Mouse (Mus musculus) gastrocnemius, adult 18-20 months (tissue): ENCODE data around the gene Slc5a2. TPM values are rescaled to one million over a fixed set of nuclear protein-coding genes. Genes with fewer than 3 reads are reported as not detected.

Experiments used
- DNase-seq: peaks from one replicate; pipeline ENCODE4 v3.0.0; 2021; ENCODE audit warnings: low spot score
- total RNA-seq, 2 experiments: library from RNA; stranded (reverse); gene quantifications; 2 replicates each; pipeline ENCODE4 v1.2.3; 2021

Gene Slc5a2
- total RNA-seq, 2 experiments from 2014 or later, result 0.39 TPM; not detected in 1

- no peak for DNase-seq
Observed at GRCm38 (mm10) chr7:128249998-128250397, 15.5 kb upstream of the Slc5a2 start.

DNA sequence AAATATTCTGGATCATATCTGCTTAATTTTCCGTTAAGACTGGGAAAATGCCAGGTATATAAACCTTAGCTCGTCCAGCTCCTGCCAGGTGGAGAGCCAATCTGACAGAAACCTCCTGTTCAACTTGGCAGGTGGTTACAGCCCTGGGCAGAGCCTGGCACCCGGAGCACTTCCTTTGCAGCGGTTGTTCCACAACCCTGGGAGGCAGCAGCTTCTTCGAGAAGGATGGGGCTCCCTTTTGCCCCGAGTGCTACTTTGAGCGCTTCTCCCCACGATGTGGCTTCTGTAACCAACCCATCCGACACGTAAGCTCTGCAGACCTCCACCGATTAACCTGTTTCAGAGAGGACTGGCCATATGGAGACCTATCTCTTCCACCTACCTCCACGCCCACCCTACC is 13.5 kb upstream of the Slc5a2 start:
- DNase-seq, result no peak

GRCm38 (mm10) chr7:128252609-128253008 is 12.8 kb upstream of the Slc5a2 start:
- DNase-seq, result no peak

DNA sequence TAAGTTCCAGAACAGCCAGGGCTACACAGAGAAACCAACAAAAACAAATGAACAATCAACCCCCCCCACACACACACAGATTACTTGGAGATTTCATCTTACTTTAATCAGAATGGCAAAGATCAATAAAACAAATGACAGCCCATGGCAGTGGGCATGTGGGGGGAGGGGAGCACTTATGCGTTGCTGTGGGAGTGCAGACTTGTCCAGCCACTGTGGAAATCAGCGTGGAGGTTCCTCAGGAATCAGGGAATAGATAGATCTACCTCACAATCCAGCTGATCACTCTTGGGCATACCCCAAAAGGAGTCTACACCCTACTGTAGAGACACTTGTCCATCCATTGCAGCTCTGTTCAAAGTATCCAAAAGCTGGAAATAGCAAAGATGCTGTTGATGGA is 10.5 kb upstream of the Slc5a2 start:
- DNase-seq, result no peak

DNA sequence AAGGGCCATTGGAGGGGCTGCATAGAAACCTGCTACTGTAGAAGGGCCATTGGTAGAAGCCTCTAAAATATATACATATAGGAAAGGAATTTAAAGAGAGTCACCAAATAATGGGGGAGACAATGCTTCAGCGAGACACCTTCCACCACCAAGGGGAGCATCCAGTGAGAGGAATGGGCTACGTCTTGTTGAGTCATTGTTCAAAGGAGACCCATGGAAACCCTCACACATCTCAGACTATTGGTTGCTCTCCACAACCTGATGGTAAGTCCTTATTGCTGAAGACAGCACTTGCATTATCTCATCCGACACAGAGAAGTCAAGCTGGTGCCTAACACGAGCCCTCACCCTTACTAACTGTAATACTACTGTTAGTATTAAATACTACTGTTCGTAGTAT is 9.7 kb upstream of the Slc5a2 start:
- no peak for DNase-seq

- DNase-seq, result no peak
Observed at GRCm38 (mm10) chr7:128256783-128257334, 8.6 kb upstream of the Slc5a2 start.

GRCm38 (mm10) chr7:128266056-128266455 is 599 bp downstream of the Slc5a2 start:
- DNase-seq, result no peak

GRCm38 (mm10) chr7:128267391-128267790 is 1.9 kb downstream of the Slc5a2 start:
- DNase-seq, result no peak

DNA sequence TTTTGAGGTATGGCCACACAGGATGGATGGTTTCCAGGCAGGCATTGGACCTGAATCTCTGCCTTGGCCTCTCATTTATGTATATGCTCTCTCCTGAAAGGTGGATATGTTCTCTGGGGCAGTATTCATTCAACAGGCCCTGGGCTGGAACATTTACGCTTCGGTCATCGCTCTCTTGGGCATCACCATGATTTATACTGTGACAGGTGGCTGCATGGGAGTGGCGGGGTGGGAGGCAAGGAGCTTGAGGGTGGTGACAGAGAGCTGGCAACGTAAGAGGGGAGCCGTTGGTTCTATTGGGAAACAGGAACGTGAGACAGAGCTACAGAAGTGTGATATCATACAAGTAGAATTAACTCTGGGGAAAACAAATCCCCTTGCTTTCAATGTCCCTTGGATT is 2.4 kb downstream of the Slc5a2 start:
- DNase-seq, result peak; percentile 42

DNA sequence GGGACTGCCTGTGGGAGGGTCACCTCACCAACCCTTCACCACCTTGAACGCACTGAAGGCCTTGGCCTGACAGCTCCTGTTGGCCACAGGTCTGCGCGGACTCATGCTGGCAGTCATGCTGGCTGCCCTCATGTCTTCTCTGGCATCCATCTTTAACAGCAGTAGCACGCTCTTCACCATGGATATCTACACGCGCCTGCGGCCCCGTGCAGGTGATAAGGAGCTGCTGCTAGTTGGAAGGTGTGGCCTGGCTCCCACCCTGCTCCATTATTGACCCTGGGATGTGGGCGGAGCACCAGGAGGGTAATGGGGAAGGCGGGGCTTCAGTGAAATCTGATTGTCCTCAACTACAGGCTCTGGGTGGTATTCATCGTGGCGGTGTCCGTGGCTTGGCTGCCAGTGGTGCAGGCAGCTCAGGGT is 5.0 kb downstream of the Slc5a2 start:
- DNase-seq, result no peak

DNA sequence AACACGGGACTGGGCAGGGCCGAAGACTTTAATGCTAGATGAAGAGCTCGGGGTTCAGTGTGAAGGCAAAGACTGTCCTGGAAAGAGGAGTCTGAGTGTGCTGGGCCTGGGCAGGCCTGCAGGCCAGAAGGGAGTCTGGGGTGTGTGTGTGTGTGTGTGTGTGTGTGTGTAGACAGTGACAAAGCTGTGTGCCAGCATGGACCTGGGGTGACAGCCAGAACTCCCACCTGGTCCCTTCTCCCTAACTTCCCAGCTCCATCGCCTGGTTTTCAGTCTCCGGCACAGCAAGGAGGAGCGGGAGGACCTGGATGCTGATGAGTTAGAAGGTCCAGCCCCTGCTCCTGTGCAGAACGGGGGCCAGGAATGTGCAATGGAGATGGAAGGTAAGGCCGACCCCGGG is 6.0 kb downstream of the Slc5a2 start:
- DNase-seq, result no peak

DNA sequence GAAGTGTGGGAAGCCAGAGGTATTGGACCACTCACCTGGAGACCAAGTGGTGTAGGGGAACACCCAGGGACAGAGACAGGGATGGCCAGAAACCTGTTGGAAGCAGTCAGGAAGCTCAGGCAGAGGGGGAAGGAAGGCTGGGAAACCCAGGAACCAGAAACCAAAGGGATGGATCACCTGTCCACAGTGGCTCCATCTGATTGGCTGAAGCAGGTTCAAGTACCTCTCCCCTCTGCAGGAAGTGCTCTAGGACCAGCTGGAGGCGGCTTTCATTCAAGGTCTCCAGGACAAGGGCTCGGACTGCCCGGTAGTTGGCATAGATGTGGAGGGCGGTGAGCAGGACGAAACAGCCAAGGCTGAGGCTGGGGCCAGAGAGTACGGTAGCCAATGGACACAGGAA is 10.6 kb downstream of the Slc5a2 start:
- DNase-seq, result no peak

DNA sequence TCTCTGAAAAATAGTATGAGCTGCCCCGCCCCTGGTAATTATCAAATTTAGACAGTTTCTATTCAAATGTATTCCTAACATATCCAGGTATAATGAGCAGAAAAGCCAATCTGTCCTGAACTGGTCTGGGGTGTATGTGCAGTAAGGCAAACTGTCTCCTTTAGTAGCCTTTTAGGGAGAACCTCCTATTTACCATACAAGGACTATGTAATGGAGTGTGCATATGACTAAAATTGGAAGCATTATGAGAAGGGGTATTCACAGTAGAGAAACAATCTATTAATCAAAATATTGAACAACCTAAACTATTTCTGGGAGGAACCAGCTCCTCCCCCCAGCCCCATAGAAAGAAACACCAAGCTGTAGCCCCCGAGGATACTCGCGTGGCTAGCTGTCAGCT is 14.3 kb downstream of the Slc5a2 start:
- no peak for DNase-seq

DNA sequence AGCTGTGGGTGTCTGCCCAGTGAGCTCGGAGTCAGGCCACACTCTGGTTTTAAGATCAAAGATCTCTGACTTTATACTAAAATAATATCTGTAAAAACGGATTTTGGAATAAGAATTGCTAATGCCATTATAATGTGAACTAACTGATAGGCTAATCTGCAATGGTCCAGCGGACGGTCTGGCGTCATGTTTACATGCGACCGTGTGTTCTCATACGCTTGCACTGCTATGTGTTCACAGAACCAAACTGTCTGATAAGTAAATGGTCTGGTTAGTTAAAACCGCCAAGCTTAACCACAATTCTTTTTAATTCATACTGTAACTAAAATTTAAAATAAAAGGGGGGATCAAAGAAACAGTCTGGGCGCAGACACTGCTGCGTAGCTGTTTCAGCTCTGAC is 16.3 kb downstream of the Slc5a2 start:
- DNase-seq, result no peak

DNA sequence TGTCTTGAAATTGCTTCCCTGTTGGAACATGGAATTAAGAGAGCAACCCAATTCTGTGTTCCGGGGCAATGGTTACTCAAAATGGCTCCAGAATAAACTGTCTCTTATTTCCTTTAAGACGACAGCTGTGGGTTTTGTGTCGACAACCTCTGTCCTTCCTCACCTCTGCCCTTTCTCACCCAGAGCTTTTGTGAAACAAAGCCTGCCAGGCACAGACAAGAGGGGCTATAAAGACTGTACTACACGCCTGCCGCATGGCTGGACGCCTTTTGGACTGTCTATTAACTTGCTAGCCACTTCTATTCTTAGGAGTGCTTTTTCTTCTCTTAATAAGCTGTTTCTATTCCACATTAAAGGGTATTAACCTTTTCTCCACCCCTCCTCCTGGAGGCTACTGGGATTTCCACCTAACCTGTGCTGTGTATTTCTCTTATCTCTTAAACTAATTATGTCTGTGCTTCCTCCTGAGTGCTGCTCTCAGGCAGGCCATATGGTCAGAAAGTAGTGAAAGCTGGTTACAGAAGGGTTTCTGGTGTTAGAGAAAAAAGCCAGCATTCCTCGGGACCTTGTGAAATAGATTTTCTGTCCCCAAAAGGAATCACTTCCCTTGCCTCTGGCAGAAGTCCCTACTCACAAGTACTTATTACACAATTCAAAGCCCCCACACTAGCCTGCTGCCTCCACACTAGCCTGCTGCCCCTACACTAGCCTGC is 17.2 kb downstream of the Slc5a2 start:
- DNase-seq, result no peak

- no peak for DNase-seq
Observed at GRCm38 (mm10) chr7:128284047-128284446, 18.6 kb downstream of the Slc5a2 start.

DNA sequence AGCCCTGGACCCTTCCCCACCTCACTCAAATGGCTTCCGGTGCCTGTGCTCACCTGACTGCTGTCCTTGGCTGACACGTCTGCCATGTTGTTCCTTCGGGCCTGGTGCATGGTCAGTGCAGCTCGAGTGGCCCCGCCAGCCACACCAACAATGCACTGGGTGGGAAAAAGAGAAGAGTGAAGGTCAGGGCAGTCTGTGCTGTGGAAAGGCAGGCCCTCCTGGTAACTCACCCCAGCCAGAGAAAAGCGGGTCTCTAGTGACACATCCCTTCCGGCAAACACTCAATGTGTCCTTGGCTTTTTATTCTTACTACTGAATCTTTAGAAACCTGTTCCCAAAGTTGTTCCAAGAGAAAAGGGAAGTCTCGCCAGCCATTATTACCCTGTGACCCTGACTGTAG is 19.6 kb downstream of the Slc5a2 start:
- DNase-seq, result no peak

DNA sequence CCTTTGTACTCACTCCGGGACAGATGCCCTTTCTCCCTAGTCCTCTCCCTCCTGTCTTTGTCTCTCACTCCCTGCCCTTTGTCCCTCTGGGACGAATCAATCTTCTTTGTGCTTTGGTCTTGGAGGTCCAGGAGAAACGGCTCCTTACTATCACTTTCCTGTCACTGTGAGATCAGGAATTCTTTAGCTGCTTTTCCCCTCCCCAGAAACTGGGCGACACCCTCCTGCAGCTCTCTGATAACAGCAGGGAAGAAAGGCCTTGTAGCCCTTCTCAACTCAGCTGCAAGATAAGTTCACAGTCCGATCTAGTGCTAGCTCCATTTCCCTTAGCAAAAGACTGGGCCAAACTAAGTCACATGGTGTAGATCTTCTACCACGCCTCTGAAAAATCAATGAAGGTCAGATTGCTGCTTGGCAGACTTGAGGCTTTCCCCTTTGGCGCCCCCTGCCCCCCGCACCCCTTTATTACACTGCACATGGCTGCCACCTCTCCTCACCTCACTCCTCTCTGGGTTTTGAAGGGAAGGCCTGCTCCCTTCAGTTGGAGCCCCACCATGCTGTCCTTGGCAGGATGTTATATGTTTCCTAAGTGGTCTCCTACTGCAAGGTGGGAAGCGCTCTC is 23.6 kb downstream of the Slc5a2 start:
- no peak for DNase-seq

DNA sequence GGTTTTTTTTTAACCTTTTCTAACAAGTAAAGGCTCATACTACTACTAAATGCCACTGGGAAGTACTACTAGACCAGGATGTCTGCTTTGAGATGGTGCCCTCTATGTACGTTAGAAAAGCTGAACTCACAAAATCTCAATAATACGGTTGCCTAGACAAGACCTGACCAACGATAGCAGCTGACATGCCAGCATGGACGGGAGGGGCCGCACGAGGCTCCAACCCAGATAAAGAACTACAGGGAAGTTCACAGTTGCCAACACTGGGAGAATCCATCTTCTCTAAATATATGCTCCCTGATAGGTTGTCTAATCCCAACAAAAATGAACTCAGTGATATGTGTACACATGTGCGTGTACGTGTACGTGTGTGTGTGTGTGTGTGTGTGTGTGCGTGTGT is 29.3 kb downstream of the Slc5a2 start:
- no peak for DNase-seq

DNA sequence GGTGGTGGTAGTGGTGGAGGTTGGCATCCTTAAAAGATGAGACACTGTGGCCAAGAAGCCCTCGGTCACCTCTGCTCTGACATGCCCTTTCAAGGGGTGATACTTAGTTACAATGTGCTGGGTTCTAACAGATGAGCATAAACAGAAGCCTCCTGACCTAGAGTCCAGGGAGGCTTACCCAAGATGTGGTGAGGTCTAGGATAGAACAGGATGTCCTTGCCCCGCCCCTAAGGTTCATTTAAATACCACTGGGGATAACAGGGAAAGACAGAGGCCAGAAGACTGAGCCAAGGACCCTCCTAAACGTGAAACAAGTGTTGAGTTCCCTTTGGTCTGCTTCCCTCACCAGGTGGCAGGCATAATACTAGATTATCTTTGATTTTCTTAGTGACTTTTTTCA is 31.1 kb downstream of the Slc5a2 start:
- DNase-seq, result no peak

DNA sequence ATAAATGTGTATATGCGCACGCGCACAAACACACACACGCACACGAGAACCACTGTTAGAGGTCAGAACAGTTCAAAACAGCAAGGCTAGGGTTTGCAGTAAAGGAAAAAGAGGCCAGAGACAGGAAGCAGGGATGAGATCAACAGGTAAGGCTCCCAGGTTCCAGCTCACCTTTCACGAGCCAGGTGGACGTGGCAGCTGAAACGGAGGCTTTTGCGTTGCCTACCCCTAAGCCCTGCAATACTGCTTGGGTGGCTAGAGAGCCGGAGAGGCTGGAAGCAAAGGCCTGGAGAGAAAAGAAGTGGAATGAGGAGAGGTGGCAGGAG is 31.8 kb downstream of the Slc5a2 start:
- no peak for DNase-seq

DNA sequence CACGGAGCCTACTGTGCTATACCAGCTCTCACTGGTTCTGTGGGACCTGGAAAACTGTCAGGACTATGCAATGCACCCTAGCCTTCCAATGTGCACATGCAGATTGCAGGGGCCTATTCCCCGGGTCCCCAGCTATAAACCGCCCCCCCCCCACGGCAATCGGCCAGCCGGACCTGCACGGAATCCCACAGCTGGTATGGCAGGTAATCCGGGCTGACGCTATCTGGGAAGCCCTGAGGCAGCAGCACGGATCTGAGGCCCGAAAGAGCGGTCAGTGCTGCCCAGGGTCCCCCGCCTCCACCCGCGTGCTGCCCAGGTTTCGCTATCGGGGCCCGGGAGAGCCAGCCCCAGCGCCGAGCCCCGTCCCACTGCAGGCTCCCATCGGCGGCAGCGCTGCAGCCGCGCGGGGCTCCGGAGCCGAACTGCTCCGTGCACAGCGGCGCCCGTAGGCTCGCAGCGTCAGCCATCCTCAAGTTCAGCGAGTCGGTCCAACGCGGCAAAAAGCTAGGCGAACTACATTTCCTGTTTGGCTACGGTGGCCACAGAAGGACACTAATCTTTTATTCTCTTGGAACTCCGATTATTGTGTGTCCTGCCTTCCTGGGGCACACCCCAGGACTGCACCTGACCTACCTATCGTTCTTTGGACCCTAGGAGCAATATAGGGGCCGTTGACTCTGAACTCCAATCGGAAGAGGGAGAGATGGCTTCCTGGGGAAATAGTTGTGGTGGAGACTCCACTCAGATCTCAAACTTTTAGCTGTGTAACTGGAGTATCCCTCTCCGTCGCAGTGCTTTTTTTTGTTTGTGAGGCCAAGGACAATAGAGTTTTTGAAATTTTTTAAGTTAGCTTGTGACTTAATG is 32.4 kb downstream of the Slc5a2 start, which contains the start of gene BC017158:
TSS of gene BC017158 (minus strand) at position 554 of the 864 bp plus-strand sequence.
- peak; percentile 76 for DNase-seq
